Mouse (Mus musculus): ENCODE results near the gene Nsl1.

Nsl1 gene

DNA sequence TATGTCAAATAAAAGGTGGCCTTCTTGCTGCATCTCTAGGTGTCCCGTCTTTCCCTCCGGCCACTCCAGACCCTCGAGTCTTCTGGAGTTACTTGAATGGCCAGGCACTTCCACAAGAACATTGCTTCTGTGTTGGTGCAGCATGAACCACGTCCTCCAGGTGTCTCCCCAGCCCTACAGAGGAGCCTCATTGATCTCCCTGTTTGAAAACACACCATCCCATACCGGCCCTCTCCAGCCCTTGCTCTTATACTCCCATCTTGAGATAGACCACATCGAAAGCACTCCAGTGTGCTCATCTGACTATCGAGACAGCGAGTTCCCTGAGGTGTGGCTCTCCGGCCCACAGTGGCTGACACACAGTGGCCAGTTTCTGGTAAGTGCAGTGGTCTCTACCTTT lies 32.2 kb downstream of the Nsl1 start:
- DNase-seq (ENCODE audit: low spot score) = no peak

DNA sequence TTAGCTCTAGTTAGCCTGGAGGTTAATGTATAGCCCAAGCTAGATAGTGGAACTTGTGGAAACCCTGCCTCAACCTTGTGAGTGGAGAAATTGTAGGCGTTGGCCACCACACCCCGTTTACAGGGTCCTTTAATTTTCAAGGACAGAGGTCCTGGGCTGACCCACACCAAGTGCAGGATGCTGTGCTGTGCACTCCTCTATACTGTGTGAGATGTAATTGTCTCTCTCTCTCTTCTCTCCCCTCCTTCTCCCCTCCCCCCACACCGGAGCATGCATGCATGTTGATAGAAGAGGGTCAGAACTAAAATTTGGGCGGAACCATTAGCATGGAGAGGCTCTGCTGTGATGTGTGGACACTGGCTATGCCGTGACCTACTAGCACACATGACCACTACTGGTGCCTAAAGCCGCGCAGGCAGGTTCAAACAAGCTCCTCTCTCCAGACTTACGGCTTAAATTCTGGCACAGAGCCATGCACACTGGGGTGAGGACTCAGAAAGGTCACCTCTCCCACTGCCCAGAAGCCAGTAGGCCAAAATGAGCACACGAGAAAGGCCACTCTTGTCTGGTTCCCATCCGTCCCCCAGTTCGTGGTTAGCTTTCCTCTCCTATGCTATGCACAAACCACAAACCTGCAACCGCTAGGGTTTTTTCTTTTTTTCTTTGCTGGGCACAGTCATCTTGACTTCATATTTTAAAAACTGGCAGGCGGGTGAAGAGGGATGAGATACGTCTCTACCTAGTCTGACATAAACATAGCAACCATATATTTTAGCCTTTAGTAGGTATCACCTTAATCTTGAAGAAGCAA lies 34.3 kb downstream of the Nsl1 start:
- no peak for DNase-seq (ENCODE audit: low spot score)

DNA sequence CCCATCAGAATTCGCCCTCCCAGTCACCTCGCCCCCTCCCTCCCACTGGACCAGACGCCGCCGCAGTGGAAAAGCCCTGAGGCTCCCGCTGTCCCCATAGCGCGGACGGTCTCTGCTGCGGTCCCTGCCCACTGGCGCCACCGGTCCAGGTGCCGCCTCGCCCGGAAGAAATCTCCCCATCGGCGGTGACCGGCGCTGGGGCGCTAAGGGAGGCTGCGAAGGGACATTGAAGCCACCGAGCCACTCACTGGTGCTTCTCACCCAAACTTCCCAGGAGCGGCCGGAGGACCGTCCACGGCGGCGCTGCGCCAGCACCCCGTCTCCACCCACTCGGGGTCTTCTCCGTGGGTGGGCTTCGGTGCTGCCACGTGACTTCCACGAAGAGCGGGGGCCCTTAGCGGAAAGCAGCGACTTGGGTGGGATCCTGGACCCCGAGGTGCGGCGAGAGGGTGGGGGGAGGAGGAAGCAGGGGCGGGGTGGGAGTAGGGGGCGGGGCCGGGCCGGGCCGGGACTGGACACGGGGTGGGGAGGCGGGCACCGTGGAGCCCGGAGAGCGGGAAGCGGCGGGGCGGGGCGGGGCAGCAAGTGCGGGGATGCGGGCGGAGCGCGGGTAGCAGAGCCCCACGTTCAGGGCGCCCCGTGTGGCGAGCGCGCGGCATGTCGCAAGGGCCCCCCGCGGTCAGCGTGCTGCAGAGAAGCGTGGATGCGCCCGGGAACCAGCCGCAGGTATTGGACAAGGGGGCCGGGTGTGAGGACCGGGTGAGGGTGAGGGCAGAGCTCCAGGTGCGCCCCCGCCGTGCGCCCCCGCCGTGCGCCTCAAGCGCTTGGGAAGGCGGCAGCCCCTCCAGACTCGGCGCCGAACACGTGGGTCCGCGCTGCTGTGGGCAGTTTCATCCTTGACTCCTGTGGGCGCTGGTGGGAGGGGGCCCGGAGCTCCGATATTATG lies 35.3 kb downstream of the Nsl1 start, which contains the start of gene Batf3:
Gene Batf3 (plus strand): TSS at position 46 of the 946 bp plus-strand sequence.
- peak; percentile 28 for DNase-seq (ENCODE audit: low spot score)

DNA sequence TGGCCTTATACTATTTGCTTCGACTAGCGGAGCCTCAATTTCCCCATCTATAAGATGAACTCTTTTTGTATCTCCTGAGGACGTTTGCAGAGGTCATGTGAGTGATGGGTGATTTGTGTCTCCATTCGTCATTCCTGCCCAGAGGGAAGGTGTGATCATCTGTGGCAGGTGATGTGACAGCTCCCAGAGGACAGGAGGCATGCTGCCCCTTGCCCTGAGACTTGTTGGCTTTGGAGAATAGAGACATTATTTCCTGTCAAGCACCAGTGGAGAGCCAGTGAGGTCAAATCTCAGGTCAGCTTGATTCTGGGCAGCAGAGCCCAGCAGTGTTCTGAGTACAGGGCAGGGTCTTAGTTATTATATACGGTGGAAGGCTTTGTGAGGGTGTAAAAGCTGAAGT lies 36.3 kb downstream of the Nsl1 start:
- DNase-seq (ENCODE audit: low spot score) = no peak

DNA sequence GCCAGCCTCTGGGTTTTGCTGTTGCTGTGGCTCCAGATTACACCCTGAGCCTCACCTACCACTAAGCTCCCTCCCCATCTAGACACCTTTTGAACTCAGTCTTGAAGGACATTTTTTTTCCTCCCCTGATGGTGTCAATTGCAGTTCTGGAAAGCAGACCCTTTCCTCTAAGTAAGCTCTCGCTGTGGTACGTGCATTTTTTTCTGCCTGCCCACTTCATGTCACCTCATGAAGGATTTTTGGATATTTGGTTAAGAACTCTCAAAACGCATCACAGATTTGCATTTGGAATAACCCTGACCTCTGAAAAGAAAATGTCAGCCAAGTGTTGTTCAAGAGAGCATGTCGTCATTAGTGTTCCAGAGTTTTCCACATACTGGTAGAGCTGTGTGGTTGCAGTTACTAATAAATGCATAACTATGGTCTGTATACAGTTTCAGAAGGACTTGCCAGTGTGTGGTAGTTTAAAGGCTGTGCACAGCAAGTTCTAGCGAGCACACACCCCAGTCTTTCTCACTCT lies 37.0 kb downstream of the Nsl1 start:
- no peak for DNase-seq (ENCODE audit: low spot score)

DNA sequence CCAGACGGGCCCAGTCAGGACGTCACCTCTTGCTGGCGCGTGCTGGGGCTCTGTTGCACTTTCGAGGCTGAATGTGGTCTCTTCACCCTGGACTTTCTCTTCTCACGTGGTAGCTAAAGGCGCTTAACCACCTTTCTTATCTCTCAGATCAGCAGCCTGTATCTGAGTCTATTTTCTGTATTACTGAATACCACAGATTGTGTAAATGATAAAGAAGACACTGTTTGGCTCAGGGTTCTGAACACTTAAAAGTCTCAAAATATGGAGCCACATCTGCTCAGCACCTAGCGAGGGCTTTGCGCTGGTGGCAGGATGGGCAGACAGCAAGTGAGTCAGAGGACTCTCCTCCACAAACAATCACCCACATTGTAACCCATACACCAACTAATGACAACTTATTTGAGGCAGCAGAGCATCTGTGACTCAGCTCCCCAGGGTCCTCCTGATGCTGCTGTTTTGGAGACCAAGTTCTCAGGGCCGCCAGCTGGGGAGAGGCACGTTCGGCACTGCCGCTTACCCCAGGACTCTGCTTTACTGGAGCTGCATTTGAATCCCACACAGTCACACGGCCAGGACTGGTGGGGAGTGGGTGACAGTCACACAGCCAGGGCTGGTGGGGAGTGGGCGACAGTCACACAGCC lies 40.0 kb downstream of the Nsl1 start:
- no peak for DNase-seq (ENCODE audit: low spot score)

DNA sequence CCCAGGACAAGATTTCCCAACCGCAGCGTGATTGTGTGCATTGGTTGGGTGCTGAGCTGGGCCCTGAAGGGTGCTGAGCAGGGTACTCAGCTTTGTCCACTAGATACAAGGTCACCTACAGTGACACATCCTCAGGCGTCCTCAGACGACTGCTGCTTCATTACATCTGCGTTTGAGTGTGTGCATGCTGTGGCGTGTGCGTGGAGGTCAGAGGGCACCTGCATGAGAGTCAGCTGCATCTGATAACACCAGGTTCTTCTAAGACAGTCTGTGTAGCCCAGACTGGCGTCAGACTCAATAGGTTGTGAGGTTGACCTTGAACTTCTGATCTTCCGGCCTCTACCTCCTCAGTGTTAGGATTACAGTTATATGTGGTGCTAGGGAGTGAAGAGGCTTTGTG lies 42.4 kb downstream of the Nsl1 start:
- no peak for DNase-seq (ENCODE audit: low spot score)

DNA sequence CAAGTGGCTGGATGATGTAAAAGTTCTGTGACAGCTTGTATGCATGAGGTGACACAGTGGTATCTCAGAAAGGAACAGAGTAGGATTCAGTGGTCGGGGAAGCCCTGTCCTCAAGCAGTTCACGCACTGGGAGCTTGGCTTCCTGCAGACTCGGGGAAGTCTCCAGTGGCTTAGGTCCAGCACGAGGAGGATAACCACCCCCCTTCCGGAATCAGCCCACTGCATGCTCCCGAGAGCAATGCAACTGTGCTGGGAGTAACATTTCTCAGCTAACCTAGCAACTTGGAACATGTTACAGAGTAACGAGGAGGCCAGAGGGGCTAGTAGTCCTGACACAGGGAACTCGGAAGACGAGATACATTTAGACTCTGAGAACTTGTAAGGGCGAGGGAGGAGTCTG lies 44.5 kb downstream of the Nsl1 start:
- no peak for DNase-seq (ENCODE audit: low spot score)

DNA sequence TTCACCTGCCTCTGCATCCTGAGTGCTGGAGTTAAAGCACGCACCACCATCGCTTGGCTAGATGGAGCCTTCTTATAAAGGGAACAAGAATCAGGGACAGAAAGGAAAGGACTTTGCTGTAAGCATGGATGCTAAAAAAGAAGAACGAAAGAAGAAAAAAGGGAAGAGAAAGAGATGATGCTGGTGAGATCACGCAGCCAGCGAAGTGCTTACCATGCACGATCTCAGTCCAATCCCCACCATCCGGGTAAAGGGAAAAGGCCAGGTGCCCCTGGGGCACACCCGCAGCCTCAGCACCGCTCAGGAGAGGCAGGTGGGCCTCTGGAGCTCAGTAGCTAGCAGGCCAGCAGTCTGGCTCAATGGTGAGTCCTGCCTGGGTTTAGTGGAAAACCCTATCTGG lies 47.1 kb downstream of the Nsl1 start:
- no peak for DNase-seq (ENCODE audit: low spot score)

DNA sequence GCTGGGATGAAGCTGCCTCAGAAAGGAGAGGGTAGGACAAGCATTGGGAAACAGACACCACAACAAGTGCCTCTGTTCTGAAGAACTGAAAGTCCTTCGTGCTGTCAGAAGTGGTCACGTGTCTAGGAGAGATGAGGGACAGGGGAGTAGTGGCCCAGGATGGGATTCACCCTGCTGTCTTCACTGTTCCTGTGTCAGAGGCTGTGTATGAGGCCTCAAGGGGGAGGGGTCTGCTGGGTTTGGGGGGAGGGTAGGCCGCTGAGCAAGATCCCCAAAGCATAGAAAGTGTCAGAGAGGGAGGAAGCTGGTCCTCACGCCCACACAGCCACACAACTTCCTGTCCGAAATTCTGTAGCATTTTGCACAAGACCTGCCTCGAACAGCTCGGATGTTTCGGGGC lies 48.3 kb downstream of the Nsl1 start:
- no peak for DNase-seq (ENCODE audit: low spot score)

DNA sequence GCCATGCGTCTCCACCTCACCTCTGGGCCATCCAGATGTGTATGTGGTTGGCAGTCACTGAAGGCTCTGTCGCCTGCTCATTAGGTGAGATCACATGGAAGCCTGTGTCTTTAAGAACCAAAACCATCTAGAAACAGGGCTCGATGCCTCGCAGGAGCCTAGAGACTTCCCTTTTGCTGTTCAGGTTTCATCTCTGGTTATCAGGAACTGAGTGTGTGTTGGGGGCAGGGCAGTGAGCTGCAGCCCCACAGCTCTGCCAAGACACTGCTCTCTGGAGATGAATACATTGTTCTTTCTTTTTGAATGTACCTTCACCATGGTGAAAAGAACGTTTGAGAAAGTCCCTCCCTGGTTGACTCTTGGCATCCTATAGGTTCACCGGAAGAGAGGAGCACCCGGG lies 52.1 kb downstream of the Nsl1 start:
- DNase-seq (ENCODE audit: low spot score) = no peak

DNA sequence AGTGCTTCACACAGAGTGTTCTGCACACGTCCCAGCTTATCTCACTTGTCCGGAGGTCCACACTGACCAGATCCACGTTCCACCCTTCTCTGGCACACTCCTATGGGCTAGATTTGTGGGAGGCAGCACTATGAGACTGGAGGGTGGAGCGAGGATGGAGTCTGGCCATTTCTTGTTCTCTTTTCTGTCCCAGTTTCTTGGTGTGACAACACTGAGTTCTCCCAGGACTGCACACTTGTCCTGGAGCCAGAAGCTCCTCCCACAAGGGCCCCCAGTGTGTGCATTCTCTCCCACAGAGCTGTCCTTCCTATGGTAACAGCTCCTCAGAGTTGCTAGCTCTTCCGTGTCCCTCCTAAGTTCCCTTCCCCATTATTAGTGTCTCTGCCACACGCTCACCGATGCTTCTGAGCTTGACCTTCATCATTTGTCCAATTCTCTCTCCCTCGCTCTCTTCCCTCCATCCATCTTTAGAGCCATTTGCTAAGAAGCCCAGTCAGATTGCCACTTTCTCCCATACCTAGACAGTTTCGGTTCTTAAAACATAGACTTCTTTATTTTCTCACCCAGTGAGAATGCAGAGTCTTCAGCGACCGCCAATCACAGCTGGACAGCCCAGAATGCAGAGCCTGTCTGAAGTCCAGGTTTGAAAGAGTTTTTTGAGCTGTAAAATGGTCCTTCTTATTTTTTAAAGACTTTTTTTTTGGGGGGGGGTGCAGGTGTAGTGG lies 52.9 kb downstream of the Nsl1 start:
- DNase-seq (ENCODE audit: low spot score) = no peak

DNA sequence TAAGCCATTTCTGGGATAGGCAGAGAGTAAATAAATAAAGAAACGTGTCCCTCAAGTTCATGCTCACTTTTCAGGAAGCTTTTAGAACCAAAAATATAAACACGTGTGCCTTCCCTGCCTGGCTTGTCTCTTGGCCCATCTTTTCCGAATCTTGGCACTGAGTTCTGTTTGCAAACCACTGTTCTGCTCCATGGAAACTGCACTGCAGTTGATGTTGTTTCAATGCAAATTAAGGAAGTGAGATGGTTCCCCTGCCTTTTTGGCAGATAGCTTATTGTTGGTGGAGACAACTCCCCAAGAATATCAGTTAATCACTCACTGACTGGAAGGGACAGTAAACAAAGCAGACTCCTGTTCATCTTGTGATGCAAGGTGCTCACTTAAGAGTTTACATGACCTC lies 59.9 kb downstream of the Nsl1 start:
- DNase-seq (ENCODE audit: low spot score) = no peak

DNA sequence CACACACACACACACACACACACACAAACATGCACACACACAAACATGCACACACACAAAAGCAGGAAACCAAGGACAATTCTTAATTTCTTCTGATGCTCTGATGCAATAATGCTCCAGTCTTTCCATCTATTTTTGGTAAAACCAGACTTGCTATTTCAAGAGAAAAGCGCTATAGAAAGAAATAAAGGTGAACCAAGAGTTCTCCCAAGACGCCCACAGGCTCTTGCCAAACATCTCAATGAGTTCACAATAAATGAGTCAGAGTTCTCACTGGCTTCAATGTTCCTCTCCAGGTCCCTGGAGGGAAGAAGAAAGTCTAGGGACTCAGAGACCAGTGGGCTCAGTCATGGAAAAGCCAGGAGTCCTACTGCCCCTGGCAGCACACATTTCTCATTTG lies 60.9 kb downstream of the Nsl1 start:
- no peak for DNase-seq (ENCODE audit: low spot score)

DNA sequence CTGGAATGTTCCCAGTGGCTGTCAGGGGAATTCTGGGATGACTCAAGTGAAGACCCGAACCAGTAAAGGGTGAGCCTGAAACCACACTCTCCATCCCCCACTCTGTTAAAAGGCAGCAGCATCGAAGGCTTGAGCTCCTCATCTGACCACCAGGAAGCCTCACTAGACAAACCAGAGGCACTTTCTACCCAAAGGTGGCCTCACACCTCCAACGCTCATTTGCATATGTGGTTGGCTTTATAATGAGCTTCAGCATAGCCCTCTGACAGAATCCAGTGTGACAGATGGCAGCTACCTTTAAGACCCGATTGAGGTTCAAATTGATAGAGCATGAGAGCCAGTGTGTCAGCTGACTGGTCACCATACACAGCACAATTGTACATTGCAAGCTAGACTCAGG lies 61.5 kb downstream of the Nsl1 start:
- DNase-seq (ENCODE audit: low spot score) = no peak

DNA sequence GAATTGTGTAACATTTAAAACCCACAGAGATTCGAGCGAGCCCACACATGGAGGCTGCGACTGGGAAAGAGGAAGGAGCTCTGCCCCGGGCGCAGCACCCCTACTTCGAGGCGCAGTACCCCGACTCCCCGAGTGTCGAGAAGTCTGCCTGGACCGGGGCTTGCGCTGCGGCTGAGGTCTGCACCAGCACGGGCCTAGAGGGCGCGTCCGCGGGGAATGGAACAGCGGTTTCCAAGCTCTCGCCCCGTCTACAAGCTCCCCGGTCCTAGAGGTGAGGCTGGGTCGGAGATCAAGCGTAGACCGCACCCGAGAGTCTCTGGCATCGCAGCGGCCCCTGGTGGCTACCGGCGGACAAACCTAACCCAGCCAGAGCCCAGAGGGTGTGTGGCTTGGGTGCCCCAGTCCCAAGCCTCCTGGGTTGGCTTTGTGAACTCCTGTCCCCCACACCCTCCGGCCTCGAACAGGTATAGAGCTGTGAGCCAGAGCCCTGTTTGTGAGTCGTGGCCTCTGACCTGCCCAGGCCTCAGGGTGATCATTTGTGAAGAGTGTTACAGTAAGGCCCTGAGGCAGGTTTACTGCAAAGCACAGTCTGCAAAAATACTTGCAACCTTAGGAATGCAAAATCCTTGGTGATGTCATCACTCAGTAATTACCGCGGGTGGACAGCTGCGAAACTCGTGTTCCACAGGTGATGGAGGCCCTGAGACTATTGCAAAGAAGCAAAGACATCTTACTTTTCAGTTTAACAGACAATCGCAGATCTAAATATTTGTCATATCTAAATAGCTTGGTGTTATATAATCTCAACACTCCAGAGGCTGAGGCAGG lies 63.2 kb downstream of the Nsl1 start:
- no peak for DNase-seq (ENCODE audit: low spot score)

DNA sequence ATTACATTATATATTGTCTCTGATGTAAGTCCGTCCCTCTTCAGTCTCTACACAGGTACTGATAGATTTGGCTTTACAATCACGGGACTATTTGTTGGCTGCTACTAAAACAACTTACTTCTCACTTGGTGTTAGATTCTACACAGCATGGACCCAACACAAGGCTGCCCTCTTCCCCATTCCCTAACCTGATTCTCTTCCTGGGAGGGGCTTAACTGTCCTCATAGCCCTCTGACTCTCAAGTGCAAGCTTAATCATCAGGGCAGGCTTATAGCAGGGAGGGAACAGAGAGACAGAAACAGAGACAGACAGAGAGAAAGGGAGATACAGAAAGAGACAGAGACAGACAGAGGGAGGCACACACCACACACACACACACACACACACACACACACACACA lies 68.9 kb downstream of the Nsl1 start:
- no peak for DNase-seq (ENCODE audit: low spot score)

DNA sequence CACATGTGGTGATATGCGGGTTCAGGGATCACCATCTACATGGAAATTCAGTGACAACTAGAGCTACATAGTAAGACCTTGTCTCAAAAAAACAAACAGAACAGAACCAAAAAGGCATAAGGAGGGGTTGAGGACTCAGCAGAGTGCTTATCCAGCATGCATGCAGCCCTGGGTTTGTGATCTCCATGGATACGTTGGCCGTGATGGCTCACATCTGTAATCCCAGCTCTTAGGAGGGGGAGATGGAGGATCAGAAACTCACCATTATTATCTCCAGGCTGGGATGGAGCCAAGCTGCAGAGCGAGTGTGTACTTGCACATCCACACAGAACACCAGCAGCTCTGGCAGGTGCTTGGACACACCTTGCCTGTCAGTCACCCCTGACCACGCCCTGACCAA lies 69.4 kb downstream of the Nsl1 start:
- no peak for DNase-seq (ENCODE audit: low spot score)

DNA sequence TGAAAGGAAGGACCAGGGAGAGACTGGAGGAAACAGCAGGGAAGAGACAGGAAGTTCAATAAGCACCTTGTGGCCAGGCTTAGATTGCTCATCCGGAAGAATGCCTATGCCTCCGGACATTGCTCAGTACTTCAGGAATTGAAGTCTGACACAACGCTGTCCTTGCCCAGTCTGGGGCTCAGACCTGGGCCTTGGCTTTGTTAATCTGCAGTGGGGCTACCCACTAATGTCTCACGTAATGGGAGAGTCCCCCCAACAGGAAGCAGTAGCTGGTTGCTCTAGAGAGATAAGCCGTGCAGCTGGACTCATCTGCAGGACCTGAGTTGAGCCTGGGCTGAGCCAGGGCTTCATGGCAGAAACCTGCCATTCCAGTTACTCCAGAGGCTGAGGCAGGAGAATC lies 70.1 kb downstream of the Nsl1 start:
- no peak for DNase-seq (ENCODE audit: low spot score)

DNA sequence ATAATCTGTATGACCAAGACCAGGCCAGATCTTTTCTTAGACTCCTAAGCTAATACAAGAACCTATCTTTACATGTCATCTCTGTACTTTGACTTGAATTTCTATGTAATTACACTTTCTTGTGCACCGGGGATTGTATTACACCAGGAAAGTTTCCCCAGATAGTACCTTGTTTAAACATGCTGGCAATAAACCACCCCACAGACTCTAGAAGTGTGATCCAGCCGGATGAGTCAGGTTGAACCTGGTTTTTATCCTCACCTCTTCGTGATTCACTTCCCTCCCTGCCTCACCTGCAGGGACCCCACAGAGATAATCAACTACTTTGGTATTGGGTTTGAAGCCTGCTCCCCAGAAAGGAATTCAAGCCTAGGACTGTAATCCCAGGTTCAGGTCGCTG lies 72.6 kb downstream of the Nsl1 start:
- DNase-seq (ENCODE audit: low spot score) = no peak

Measured in ovary, adult 18-20 months (tissue).